Mouse (Mus musculus): Measurements from ENCODE around the gene Rasl10b.

GRCm38 (mm10) chr11:83408242-83408641 lies 695 bp upstream of the Rasl10b start:
- no peak for TF ChIP-seq CTCF (IDR thresholded peaks at IDR 0.05; ENCODE audit: control insufficient read depth, insufficient read depth, insufficient read length)
- TF ChIP-seq MYOG (IDR thresholded peaks at IDR 0.05; ENCODE audit: control insufficient read depth, extremely low read depth, insufficient read length), result no peak

Data from C2C12 (cell line).